In the genomic region with DNA sequence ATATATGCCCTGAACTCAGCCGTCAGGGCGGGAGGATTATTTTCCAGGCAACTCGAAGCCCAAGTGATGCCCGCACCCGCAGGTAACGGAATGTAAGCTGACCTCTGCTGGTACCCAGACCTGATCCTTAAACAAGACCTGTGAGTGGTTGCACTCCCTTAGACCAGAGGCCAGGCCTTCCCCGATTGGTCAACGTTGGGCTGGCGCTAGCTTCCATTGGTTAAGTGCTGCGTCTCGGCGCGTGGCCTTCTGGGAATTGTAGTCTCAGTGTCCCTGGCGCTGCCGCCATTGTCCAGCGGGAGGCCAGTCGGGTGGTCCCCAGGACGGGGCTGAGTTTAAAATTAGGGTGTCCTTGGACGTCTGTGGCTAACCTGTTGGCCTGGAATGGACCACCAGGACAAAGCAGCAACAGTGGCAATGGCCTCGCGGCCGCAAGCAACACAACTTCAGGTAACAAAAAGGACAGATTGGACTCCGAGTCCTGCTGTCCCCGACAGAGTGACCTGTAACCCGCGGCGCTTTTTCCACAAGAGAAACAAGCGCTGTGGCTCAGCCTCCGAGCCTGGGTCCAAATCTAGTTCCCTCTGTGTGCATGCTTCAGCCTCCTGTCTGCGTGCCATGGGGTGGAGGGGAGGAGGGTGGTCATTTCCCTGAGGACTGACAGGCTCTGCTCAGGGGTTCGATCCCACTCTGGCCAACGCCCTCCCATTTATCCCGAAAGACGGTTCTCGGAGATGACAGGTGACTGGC, we compare ENCODE assay signal across 7 mouse cellular contexts. TPM values are rescaled to one million over a fixed set of nuclear protein-coding genes. Genes with fewer than 3 reads are reported as not detected.
DNase-seq lines count a peak whose midpoint lies in the region; ATAC-seq lines count a peak whose summit lies in the region.

A gene (plus strand): TSS at position 267 of the 750 bp plus-strand sequence.

- H3K9me3 ChIP-seq in embryonic facial prominence, embryonic 11.5 days (replicated peaks; ENCODE audit: control insufficient read depth, low read length): no peaks in the 10 kb centered on the region
- no peaks in the 10 kb centered on the region for H3K9me3 ChIP-seq in limb, embryonic 10.5 days (replicated peaks)
- H3K9me3 ChIP-seq in midbrain, embryonic 13.5 days: no peaks in the 10 kb centered on the region

- peak within 1 kb of the TSS; percentile 85 for H3K9ac ChIP-seq in embryonic facial prominence, embryonic 11.5 days (replicated peaks; ENCODE audit: low read length)
- H3K9ac ChIP-seq in midbrain, embryonic 13.5 days (replicated peaks): peak within 1 kb of the TSS; percentile 84

- peak within 1 kb of the TSS; percentile 66 for H3K4me2 ChIP-seq in embryonic facial prominence, embryonic 11.5 days (ENCODE audit: low read depth, low read length)
- H3K4me2 ChIP-seq in midbrain, embryonic 13.5 days (replicated peaks): peak within 1 kb of the TSS; percentile 73

- no peak within 1 kb of the TSS; the same call in 1 of the 2 replicates for H3K27ac ChIP-seq in embryonic facial prominence, embryonic 11.5 days (replicated peaks; ENCODE audit: low read depth, low read length)
- peak within 1 kb of the TSS; percentile 89 for H3K27ac ChIP-seq in limb, embryonic 10.5 days
- peak within 1 kb of the TSS; percentile 54; the same call in 1 of the 2 replicates for H3K27ac ChIP-seq in midbrain, embryonic 13.5 days

- peak within 1 kb of the TSS; percentile 73 for H3K4me3 ChIP-seq in embryonic facial prominence, embryonic 11.5 days (ENCODE audit: low read depth, low read length)
- H3K4me3 ChIP-seq in limb, embryonic 10.5 days: peak within 1 kb of the TSS; percentile 79
- H3K4me3 ChIP-seq in midbrain, embryonic 13.5 days (replicated peaks): peak within 1 kb of the TSS; percentile 71

- H3K36me3 ChIP-seq in embryonic facial prominence, embryonic 11.5 days (replicated peaks; ENCODE audit: control insufficient read depth, insufficient read depth, low read depth, low read length): no peaks in the 10 kb centered on the region; the same call in 1 of the 2 replicates
- H3K36me3 ChIP-seq in limb, embryonic 10.5 days: peaks cover 32% of the 10 kb centered on the region
- peaks cover 24% of the 10 kb centered on the region for H3K36me3 ChIP-seq in midbrain, embryonic 13.5 days

- under 1% methylated on average over 35 of the region's 35 CpGs for WGBS in embryonic facial prominence, embryonic 11.5 days
- 2% methylated on average over 35 of the region's 35 CpGs for WGBS in limb, embryonic 10.5 days
- 1% methylated on average over 35 of the region's 35 CpGs for WGBS in midbrain, embryonic 13.5 days

- H3K4me1 ChIP-seq in embryonic facial prominence, embryonic 11.5 days (ENCODE audit: control insufficient read depth, insufficient read depth, low read length): no peaks in the 10 kb centered on the region
- H3K4me1 ChIP-seq in limb, embryonic 10.5 days: peaks cover 12% of the 10 kb centered on the region
- H3K4me1 ChIP-seq in midbrain, embryonic 13.5 days (replicated peaks): peaks cover 17% of the 10 kb centered on the region

- peak; percentile 96 for DNase-seq in adrenal gland, postnatal 14 days
- peak; percentile 99 for DNase-seq in embryonic facial prominence, embryonic 11.5 days (ENCODE audit: low spot score)
- peak; percentile 95 for DNase-seq in kidney, adult 11 months
- peak; percentile 93 for DNase-seq in limb, embryonic 10.5 days (ENCODE audit: low spot score)
- peak; percentile 83 for DNase-seq in spleen, adult 12 weeks (ENCODE audit: low spot score)

- peak; percentile 99 for ATAC-seq in embryonic facial prominence, embryonic 11.5 days (replicated peaks; ENCODE audit: insufficient number of reproducible peaks, low FRiP score, low TSS enrichment, low read depth)
- ATAC-seq in granulocyte monocyte progenitor cell, adult 5-6 weeks (replicated peaks; ENCODE audit: poor library complexity, severe bottlenecking): peak; percentile 99
- ATAC-seq in midbrain, embryonic 13.5 days: peak; percentile 99

- no peaks in the 10 kb centered on the region for H3K27me3 ChIP-seq in embryonic facial prominence, embryonic 11.5 days (ENCODE audit: control insufficient read depth, insufficient read depth, low read length)
- H3K27me3 ChIP-seq in limb, embryonic 10.5 days (ENCODE audit: low read depth, poor library complexity, severe bottlenecking): no peaks in the 10 kb centered on the region
- H3K27me3 ChIP-seq in midbrain, embryonic 13.5 days: no peaks in the 10 kb centered on the region

RNA-seq across cellular contexts. Expression of the gene that starts here (rescaled TPM):
- 3.7 and 4.7 TPM in 2 replicates for total RNA-seq in adrenal gland, postnatal 14 days (2021)
- polyA plus RNA-seq in embryonic facial prominence, embryonic 11.5 days (2014; fragmentation: Nextera tagmentation; extraction: Ambion mirVana): 6.5 and 6.9 TPM in 2 replicates
- total RNA-seq in granulocyte monocyte progenitor cell, adult 5-6 weeks (2014; fragmentation: Nextera tagmentation): 3.4 and 3.6 TPM in 2 replicates
- total RNA-seq in granulocyte monocyte progenitor cell, adult 5-6 weeks (2017): 2.5 and 3.1 TPM in 2 replicates
- polyA plus RNA-seq in limb, embryonic 10.5 days (2016; fragmentation: Nextera tagmentation; extraction: Ambion mirVana): 5.0 and 7.4 TPM in 2 replicates
- 7.4 and 7.6 TPM in 2 replicates for polyA plus RNA-seq in midbrain, embryonic 13.5 days (2015; fragmentation: Nextera tagmentation; extraction: Ambion mirVana)
